Mouse (Mus musculus) C2C12 (cell line): ENCODE measurements around the gene Hvcn1. TPM values are rescaled to one million over a fixed set of nuclear protein-coding genes. Genes with fewer than 3 reads are reported as not detected.

Source experiments
- H3K27me3 ChIP-seq: one replicate; pipeline ENCODE4 v1.6.1; 2011; ENCODE audit not compliant: control insufficient read depth, insufficient read depth, insufficient read length
- H3K36me3 ChIP-seq: one replicate; pipeline ENCODE4 v1.6.1; 2011; ENCODE audit not compliant: control insufficient read depth, insufficient read depth
- H3K4me3 ChIP-seq: one replicate; pipeline ENCODE4 v1.5.1; 2011; ENCODE audit warnings: mild to moderate bottlenecking, control low read depth; ENCODE audit not compliant: poor library complexity, insufficient read depth, severe bottlenecking
- H3K79me2 ChIP-seq: one replicate; pipeline ENCODE4 v1.6.1; 2011; ENCODE audit not compliant: control insufficient read depth, insufficient read depth
- H3K79me3 ChIP-seq: one replicate; pipeline ENCODE4 v1.6.1; 2011; ENCODE audit warnings: low read depth, control low read depth
- H3ac ChIP-seq: one replicate; pipeline ENCODE3; 2011; ENCODE audit warnings: low read depth; ENCODE audit not compliant: control insufficient read depth, insufficient read length
- CEBPB ChIP-seq: IDR thresholded peaks from one replicate; pipeline ENCODE4 v1.6.1; 2011; ENCODE audit warnings: low read depth, mild to moderate bottlenecking, control low read depth, moderate library complexity
- CTCF ChIP-seq: IDR thresholded peaks from one replicate; pipeline ENCODE4 v1.5.1; 2011; ENCODE audit not compliant: control insufficient read depth, insufficient read depth, insufficient read length
- FOSL1 ChIP-seq: IDR thresholded peaks from one replicate; pipeline ENCODE4 v1.8.0; 2011; ENCODE audit warnings: mild to moderate bottlenecking, low read length; ENCODE audit not compliant: poor library complexity, insufficient read depth, severe bottlenecking
- MAX ChIP-seq: IDR thresholded peaks from one replicate; pipeline ENCODE4 v1.6.1; 2011; ENCODE audit warnings: mild to moderate bottlenecking, control low read depth
- MYOD1 ChIP-seq: IDR thresholded peaks from one replicate; pipeline ENCODE4 v1.6.1; 2011; ENCODE audit warnings: low read depth; ENCODE audit not compliant: control insufficient read depth, insufficient read length
- MYOG ChIP-seq: IDR thresholded peaks from one replicate; pipeline ENCODE4 v1.6.1; 2011; ENCODE audit not compliant: control insufficient read depth, insufficient read length; ENCODE audit errors: extremely low read depth
- USF1 ChIP-seq: IDR thresholded peaks from one replicate; pipeline ENCODE4 v1.6.1; 2011; ENCODE audit warnings: low read depth, mild to moderate bottlenecking, control low read depth, moderate library complexity
- polyA plus RNA-seq: library from polyadenylated mRNA; unstranded; fragments of >200 nt; fragmentation: generic; extraction: Trizol; gene quantifications from one replicate; pipeline ENCODE4 v1.2.1, GENCODE M21; 2012; ENCODE audit warnings: missing spikeins

The Hvcn1 gene
- polyA plus RNA-seq, 1 experiment = 0.02 TPM

- TF ChIP-seq FOSL1 (no peak), MYOD1 (no peak), MYOG (no peak), USF1 (no peak), CTCF (no peak), MAX (no peak), CEBPB (no peak)
- Histone ChIP-seq H3K36me3 (no peaks in the 10 kb centered on the region), H3ac (no peak overlapping the region), H3K4me3 (no peak overlapping the region), H3K79me2 (no peaks in the 10 kb centered on the region), H3K79me3 (no peaks in the 10 kb centered on the region), H3K27me3 (peaks cover 54% of the 10 kb centered on the region)
Measured at GRCm38 (mm10) chr5:122233077-122233581, 26.5 kb downstream of the Hvcn1 start.

- no peak overlapping the region for H3ac ChIP-seq
- no peak overlapping the region for H3K4me3 ChIP-seq
- TF ChIP-seq MYOG (no peak), MAX (no peak), CEBPB (no peak), MYOD1 (no peak), FOSL1 (no peak), CTCF (no peak), USF1 (no peak)
- H3K27me3 ChIP-seq = peaks cover 57% of the 10 kb centered on the region
- no peaks in the 10 kb centered on the region for H3K36me3 ChIP-seq
- no peaks in the 10 kb centered on the region for H3K79me3 ChIP-seq
- no peaks in the 10 kb centered on the region for H3K79me2 ChIP-seq
Measured at GRCm38 (mm10) chr5:122233695-122234094, 27.1 kb downstream of the Hvcn1 start.

GRCm38 (mm10) chr5:122234319-122235195 lies 28.0 kb downstream of the Hvcn1 start:
- H3K27me3 ChIP-seq = peaks cover 57% of the 10 kb centered on the region
- H3K36me3 ChIP-seq = no peaks in the 10 kb centered on the region
- no peaks in the 10 kb centered on the region for H3K79me2 ChIP-seq
- no peaks in the 10 kb centered on the region for H3K79me3 ChIP-seq
- no peak overlapping the region for H3K4me3 ChIP-seq
- TF ChIP-seq MAX (no peak), USF1 (no peak), CTCF (no peak), CEBPB (no peak), MYOG (no peak), FOSL1 (no peak), MYOD1 (no peak)
- H3ac ChIP-seq = no peak overlapping the region

GRCm38 (mm10) chr5:122235196-122235836 lies 28.7 kb downstream of the Hvcn1 start:
- no peak overlapping the region for H3ac ChIP-seq
- H3K36me3 ChIP-seq = no peaks in the 10 kb centered on the region
- no peaks in the 10 kb centered on the region for H3K79me3 ChIP-seq
- TF ChIP-seq FOSL1 = no peak
- TF ChIP-seq MAX = no peak
- no peak for TF ChIP-seq MYOD1
- no peak for TF ChIP-seq USF1
- no peak for TF ChIP-seq CTCF
- no peak for TF ChIP-seq CEBPB
- no peak for TF ChIP-seq MYOG
- no peaks in the 10 kb centered on the region for H3K79me2 ChIP-seq
- H3K27me3 ChIP-seq = peaks cover 51% of the 10 kb centered on the region
- H3K4me3 ChIP-seq = no peak overlapping the region

GRCm38 (mm10) chr5:122237200-122237599 lies 30.6 kb downstream of the Hvcn1 start:
- no peak for TF ChIP-seq USF1
- no peak for TF ChIP-seq CTCF
- TF ChIP-seq MAX = no peak
- TF ChIP-seq FOSL1 = no peak
- TF ChIP-seq MYOG = no peak
- TF ChIP-seq MYOD1 = no peak
- no peak for TF ChIP-seq CEBPB
- Histone ChIP-seq H3K79me2 (no peaks in the 10 kb centered on the region), H3K79me3 (no peaks in the 10 kb centered on the region), H3K4me3 (no peak overlapping the region), H3K36me3 (no peaks in the 10 kb centered on the region), H3K27me3 (peaks cover 45% of the 10 kb centered on the region), H3ac (no peak overlapping the region)

DNA sequence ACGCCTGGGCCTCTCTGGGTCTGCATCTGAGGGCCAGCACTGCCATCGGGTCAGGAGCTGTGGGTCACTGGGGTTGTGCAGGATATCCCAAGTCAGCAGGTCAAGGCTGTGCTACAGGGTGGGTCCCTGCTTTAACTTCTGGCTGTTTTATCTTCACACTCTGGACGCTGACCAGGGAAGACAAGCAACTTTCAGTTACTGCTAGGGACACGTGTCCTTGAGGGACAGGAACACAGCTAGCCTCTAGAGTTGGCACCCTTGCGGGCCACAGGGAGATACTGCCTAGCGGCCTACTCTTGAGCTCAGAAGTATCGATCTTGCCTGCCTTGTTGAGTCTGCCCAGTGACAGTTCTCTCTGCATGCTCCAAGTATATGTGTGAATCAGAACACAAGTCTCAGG lies 33.0 kb downstream of the Hvcn1 start:
- peaks cover 30% of the 10 kb centered on the region for H3K27me3 ChIP-seq
- TF ChIP-seq CTCF (no peak), CEBPB (no peak), MAX (no peak), MYOD1 (no peak), FOSL1 (no peak), MYOG (no peak), USF1 (no peak)

More for the DNA sequence above, 33.0 kb downstream of the Hvcn1 start:
- no peak overlapping the region for H3K4me3 ChIP-seq
- no peaks in the 10 kb centered on the region for H3K79me3 ChIP-seq
- H3K79me2 ChIP-seq = no peaks in the 10 kb centered on the region
- no peak overlapping the region for H3ac ChIP-seq
- no peaks in the 10 kb centered on the region for H3K36me3 ChIP-seq
